Mouse (Mus musculus) lung, postnatal 4 days (tissue): ENCODE measurements around the gene Btbd9.

Source experiments
- DNase-seq, 2 experiments: peaks; one replicate each; pipeline ENCODE4 v3.0.0; 2021

Gene Btbd9

GRCm38 (mm10) chr17:30333136-30333535, 243.2 kb downstream of the Btbd9 start:
- no peak for DNase-seq

GRCm38 (mm10) chr17:30331380-30331779, 244.9 kb downstream of the Btbd9 start:
- no peak for DNase-seq

GRCm38 (mm10) chr17:30329531-30329930, 246.8 kb downstream of the Btbd9 start:
- no peak for DNase-seq

GRCm38 (mm10) chr17:30328924-30329323, 247.4 kb downstream of the Btbd9 start:
- DNase-seq: no peak

- no peak for DNase-seq
Observed at GRCm38 (mm10) chr17:30326906-30327305, 249.4 kb downstream of the Btbd9 start.

- no peak for DNase-seq
Observed at GRCm38 (mm10) chr17:30320301-30320700, 256.0 kb downstream of the Btbd9 start.

GRCm38 (mm10) chr17:30312688-30313087, 263.6 kb downstream of the Btbd9 start:
- DNase-seq: no peak

GRCm38 (mm10) chr17:30309627-30310026, 266.7 kb downstream of the Btbd9 start:
- no peak for DNase-seq

GRCm38 (mm10) chr17:30308889-30309288, 267.4 kb downstream of the Btbd9 start:
- DNase-seq: no peak

GRCm38 (mm10) chr17:30308317-30308716, 268.0 kb downstream of the Btbd9 start:
- DNase-seq: no peak

- no peak for DNase-seq
Observed at GRCm38 (mm10) chr17:30307168-30307567, 269.1 kb downstream of the Btbd9 start.

- DNase-seq: no peak
Observed at GRCm38 (mm10) chr17:30304766-30305165, 271.5 kb downstream of the Btbd9 start.

GRCm38 (mm10) chr17:30301338-30301737, 274.9 kb downstream of the Btbd9 start:
- DNase-seq: peak; percentile 17 to 50

- no peak for DNase-seq
Observed at GRCm38 (mm10) chr17:30297432-30297831, 278.9 kb downstream of the Btbd9 start.

- DNase-seq: no peak
Observed at GRCm38 (mm10) chr17:30296069-30296468, 280.2 kb downstream of the Btbd9 start.

GRCm38 (mm10) chr17:30292666-30293065, 283.6 kb downstream of the Btbd9 start:
- no peak for DNase-seq

GRCm38 (mm10) chr17:30285641-30286040, 290.6 kb downstream of the Btbd9 start:
- no peak for DNase-seq

- DNase-seq: no peak
Observed at GRCm38 (mm10) chr17:30283460-30284050, 292.7 kb downstream of the Btbd9 start.

GRCm38 (mm10) chr17:30283001-30283400, 293.3 kb downstream of the Btbd9 start:
- no peak for DNase-seq

GRCm38 (mm10) chr17:30280323-30281118, 295.8 kb downstream of the Btbd9 start:
- peak in 1 of 2 experiments; percentile 55 for DNase-seq

- no peak for DNase-seq
Observed at GRCm38 (mm10) chr17:30279684-30280083, 296.6 kb downstream of the Btbd9 start.

GRCm38 (mm10) chr17:30278596-30279378, 297.5 kb downstream of the Btbd9 start:
- DNase-seq: no peak

- DNase-seq: no peak
Observed at GRCm38 (mm10) chr17:30276477-30276876, 299.8 kb downstream of the Btbd9 start.

- DNase-seq: no peak
Observed at GRCm38 (mm10) chr17:30272769-30273168, 303.5 kb downstream of the Btbd9 start.
